Mouse (Mus musculus): ENCODE results near the gene Gpr161.
A peak's percentile ranks its signal among the peaks of the same experiment; 100 is the strongest.

Gene Gpr161

GRCm38 (mm10) chr1:165295489-165295888 is at the start of gene Gpr161:
Gpr161 (plus strand) TSS chr1:165295789.
- no peak for DNase-seq

- DNase-seq = no peak
These were observed 49.0 kb upstream of the Gpr161 start for GRCm38 (mm10) chr1:165246587-165246986.

- DNase-seq = no peak
These were observed 48.5 kb upstream of the Gpr161 start for GRCm38 (mm10) chr1:165247085-165247484.

- DNase-seq = no peak
These were observed 47.8 kb upstream of the Gpr161 start for GRCm38 (mm10) chr1:165247788-165248187.

GRCm38 (mm10) chr1:165248842-165249241 is 46.7 kb upstream of the Gpr161 start:
- no peak for DNase-seq

GRCm38 (mm10) chr1:165250546-165250945 is 45.0 kb upstream of the Gpr161 start:
- DNase-seq = no peak

- DNase-seq = peak; percentile 75
These were observed 43.4 kb upstream of the Gpr161 start for GRCm38 (mm10) chr1:165252027-165252671.

- DNase-seq = no peak
These were observed 20.6 kb upstream of the Gpr161 start for GRCm38 (mm10) chr1:165274946-165275345.

GRCm38 (mm10) chr1:165280741-165281140 is 14.8 kb upstream of the Gpr161 start:
- no peak for DNase-seq

- DNase-seq = peak; percentile 58
These were observed 14.0 kb upstream of the Gpr161 start for GRCm38 (mm10) chr1:165281351-165282221.

GRCm38 (mm10) chr1:165282222-165282966 is 13.2 kb upstream of the Gpr161 start:
- no peak for DNase-seq

GRCm38 (mm10) chr1:165282967-165283345 is 12.6 kb upstream of the Gpr161 start:
- no peak for DNase-seq

GRCm38 (mm10) chr1:165284096-165284495 is 11.5 kb upstream of the Gpr161 start:
- no peak for DNase-seq

GRCm38 (mm10) chr1:165288165-165288564 is 7.4 kb upstream of the Gpr161 start:
- DNase-seq = no peak

GRCm38 (mm10) chr1:165289831-165290230 is 5.8 kb upstream of the Gpr161 start:
- DNase-seq = peak; percentile 40

- no peak for DNase-seq
These were observed 4.0 kb upstream of the Gpr161 start for GRCm38 (mm10) chr1:165291606-165292005.

- no peak for DNase-seq
These were observed 5.5 kb downstream of the Gpr161 start for GRCm38 (mm10) chr1:165301108-165301507.

- DNase-seq = no peak
These were observed 6.0 kb downstream of the Gpr161 start for GRCm38 (mm10) chr1:165301567-165301966.

GRCm38 (mm10) chr1:165302455-165303208 is 7.0 kb downstream of the Gpr161 start:
- peak; percentile 67 for DNase-seq

- no peak for DNase-seq
These were observed 7.6 kb downstream of the Gpr161 start for GRCm38 (mm10) chr1:165303209-165303608.

GRCm38 (mm10) chr1:165304341-165304740 is 8.8 kb downstream of the Gpr161 start:
- no peak for DNase-seq

GRCm38 (mm10) chr1:165308180-165308579 is 12.6 kb downstream of the Gpr161 start:
- no peak for DNase-seq

GRCm38 (mm10) chr1:165316361-165316760 is 20.8 kb downstream of the Gpr161 start:
- no peak for DNase-seq
